Mouse (Mus musculus) erythroid progenitor cell, adult 5-6 weeks (primary cell): ENCODE data around the gene Ap1m1. TPM values are rescaled to one million over a fixed set of nuclear protein-coding genes. Genes with fewer than 3 reads are reported as not detected.

ENCODE experiments used
- ATAC-seq: replicated peaks from 2 replicates; pipeline ENCODE4 v1.8.0; 2016; ENCODE audit warnings: moderate number of reproducible peaks, mild to moderate bottlenecking, moderate TSS enrichment, inconsistent platforms; ENCODE audit not compliant: poor library complexity, low FRiP score, severe bottlenecking
- total RNA-seq, 2 experiments: library from RNA; stranded (forward) in 1 of 2; stranded (reverse) in 1 of 2; fragments of 150-400 nt in 1 of 2; fragments of 186-747, 209-891 nt in 1 of 2; gene quantifications; 2 replicates each; pipeline versions ENCODE4 v1.2.3 to v1.2.4; 2015 to 2017; ENCODE audit warnings: low replicate concordance in 2 of 2

The Ap1m1 gene
- total RNA-seq (2015; ENCODE audit: low replicate concordance), result 52.8 and 56.6 TPM in 2 replicates
- 27.6 and 47.7 TPM in 2 replicates for total RNA-seq (2017; ENCODE audit: low replicate concordance)

DNA sequence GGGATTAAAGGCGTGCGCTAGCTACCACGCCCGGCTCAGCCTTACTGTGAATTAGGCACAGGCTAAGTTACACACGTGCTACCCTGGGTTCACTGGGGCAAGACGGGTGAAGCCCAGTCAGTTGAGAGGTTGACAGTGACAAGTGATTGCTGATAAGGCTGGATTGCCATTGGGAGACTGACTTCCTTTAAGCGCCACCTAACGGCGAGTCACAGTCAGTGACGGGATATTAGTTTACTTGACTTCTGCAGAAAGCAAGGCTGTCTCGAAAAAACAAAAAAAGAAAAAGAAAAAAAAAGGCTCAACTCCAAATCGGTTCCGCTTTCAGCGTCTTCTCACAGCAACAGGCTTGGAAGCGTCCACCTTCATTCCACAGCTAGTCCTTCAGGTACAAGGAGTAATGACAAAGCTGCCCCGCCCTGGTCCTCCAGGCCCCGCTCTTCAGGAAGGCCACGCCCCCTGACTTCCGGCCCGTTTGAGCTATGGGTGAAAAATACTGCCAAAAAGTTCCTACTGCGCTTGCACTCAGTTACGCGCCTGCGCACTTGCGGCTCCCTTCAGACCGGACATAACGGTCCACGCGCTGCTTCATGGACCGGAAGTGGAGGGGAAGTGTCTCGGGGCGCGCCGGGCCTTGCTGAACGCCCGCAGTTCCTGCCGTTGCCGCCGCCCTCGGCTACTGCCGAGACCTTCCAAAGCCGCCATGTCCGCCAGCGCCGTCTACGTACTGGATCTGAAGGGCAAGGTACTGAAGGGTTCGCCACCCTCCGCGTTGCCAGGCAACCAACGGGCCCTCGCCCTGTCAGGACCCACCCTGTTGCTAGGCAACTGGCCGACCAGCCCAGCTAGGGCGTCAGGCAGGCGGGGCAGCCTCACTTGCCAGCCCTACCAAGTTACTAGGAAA, at the start of gene Ap1m1:
Gene Ap1m1 (plus strand): TSS at position 520 of the 904 bp plus-strand sequence.
- ATAC-seq, result peak; percentile 89

DNA sequence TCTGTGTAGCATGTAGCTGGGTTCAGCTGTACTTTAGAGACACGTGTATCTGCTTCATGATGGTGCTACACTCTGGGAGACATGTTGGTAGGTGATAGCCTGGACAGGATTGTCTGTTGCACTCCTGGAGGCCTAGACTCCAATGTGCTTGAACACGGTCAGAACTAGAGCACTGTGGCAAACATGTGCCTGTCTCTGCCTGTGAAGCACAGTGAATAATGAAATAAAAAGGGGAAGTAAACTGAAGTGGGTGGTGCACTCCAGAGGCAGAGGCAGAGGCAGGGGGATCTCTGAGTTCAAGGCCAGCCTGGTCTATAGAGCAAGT, 49.6 kb upstream of the Ap1m1 start:
- 0 out of 2 replicates have a peak, but pooled peaks have one; percentile 20 for ATAC-seq

- ATAC-seq, result no peak
Observed at GRCm38 (mm10) chr8:72192065-72192464, 47.8 kb upstream of the Ap1m1 start.

DNA sequence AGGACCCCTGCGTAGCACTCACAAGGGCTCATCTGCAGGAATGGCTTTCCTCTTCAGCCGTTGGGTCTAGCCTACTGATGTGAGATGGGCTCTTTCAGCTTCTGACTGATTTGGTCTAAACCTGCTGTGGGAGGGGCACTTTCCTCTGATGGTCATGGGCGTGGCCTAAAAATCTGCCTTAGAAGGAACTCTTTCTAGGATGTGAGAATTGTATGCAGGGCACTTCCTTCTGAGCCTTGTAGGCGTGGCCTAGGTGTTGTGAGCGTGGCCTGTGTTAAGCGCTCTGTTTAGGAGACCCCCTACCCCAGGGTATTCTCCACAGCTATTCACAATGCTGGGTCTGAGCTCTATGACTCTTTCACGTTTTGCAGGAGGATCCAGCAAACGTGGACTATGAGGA, 41.8 kb upstream of the Ap1m1 start:
- ATAC-seq, result 0 out of 2 replicates have a peak, but pooled peaks have one; percentile 31

DNA sequence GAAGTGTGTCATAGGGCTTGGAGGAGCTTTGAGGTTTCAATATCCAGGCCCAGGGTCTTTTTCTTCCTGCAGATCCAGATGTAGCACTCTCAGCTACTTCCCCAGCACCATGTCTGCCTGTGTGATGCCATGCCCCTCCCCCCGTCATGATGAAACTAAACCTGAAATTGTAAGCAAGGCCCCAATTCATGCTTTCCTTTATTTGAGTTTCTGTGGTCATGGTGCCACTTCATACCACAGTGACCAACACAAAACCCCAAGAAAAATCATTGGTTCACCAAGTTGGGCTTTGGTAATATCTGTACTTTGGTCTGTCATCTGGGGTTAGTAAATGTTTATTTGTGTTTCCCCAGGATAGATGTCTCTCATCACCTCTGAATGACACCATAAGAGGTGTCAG, 31.2 kb upstream of the Ap1m1 start:
- no peak for ATAC-seq

DNA sequence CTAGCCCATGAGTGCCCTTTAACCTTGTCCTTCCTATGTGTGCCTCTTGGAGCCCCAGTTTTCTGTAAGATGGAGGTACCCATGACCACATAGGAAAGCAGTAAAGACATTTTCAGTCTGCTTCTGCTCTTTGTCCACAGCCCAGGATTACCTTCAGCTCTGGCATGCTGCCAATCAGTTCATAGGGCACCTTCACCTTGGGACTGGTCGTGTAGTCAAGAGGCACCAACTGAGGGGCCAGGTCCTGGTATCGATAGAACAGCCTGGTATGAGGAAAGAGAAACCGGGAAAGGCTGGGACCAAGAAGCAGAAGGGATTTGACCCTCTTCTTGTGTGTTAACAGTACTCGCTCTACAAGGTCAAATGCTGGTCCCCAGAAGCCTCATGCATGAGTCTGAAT, 29.6 kb upstream of the Ap1m1 start:
- no peak for ATAC-seq

GRCm38 (mm10) chr8:72210710-72211109, 29.1 kb upstream of the Ap1m1 start:
- ATAC-seq, result no peak

- no peak for ATAC-seq
Observed at GRCm38 (mm10) chr8:72211846-72212245, 28.0 kb upstream of the Ap1m1 start.

DNA sequence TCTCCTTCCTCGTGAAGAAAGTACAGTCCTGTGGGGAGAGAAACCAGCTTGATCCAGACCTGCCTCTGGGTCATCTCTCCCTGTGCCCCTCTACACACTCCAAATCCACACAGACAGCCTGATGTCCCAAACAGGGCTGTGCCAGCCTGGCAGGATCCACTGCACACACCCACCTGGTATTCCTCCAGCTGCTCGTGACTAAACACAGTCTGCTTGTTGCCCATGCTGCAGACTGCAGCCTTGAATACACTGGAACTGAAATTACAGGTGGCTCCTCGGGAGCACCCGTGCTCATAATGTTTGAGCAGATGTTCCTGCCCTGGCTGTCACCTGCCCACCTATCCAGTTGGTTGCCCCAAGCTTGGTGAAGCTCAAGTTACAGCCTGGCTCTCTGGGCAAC, 27.1 kb upstream of the Ap1m1 start, which contains the start of gene Cib3:
Gene Cib3 (minus strand): TSS at position 87 of the 400 bp plus-strand sequence.
- ATAC-seq, result no peak

- ATAC-seq, result no peak
Observed at GRCm38 (mm10) chr8:72213536-72213935, 26.3 kb upstream of the Ap1m1 start, which contains the start of gene Gm11034. Gene Gm11034 (minus strand): TSS chr8:72213636.

GRCm38 (mm10) chr8:72215060-72215459, 24.8 kb upstream of the Ap1m1 start:
- ATAC-seq, result no peak

- ATAC-seq, result no peak
Observed at GRCm38 (mm10) chr8:72215871-72216270, 23.9 kb upstream of the Ap1m1 start.

DNA sequence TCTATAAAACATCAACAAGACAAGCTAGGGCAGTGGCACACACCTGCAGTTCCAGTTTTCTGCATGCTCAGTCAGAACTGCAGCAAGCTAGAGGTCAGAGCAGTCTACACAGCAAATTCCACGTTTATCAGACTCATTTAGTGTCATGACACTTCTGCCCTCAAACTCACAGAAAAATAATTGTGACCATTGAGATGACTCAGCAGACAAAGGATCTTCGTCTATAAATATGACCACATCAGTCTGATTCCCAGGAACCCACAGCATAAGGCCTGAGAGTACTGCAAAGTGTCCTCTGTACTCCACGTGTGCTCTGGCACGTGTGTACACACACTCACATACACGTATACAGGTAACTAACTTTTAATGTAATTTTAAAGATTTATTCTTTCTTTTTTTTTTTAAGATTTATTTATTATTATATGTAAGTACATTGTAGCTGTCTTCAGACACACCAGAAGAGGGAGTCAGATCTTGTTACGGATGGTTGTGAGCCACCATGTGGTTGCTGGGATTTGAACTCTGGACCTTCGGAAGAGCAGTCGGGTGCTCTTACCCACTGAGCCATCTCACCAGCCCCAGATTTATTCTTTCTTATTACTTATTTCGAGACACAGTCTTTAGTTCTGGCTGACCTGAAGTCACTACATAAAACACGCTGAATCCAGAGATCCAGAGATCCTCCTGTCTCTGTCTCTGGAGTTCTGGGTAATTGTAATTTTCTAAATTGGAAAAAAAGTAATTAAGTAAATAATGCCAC, 20.9 kb upstream of the Ap1m1 start:
- no peak for ATAC-seq

- ATAC-seq, result peak; percentile 98
Observed at GRCm38 (mm10) chr8:72219541-72220363, 20.1 kb upstream of the Ap1m1 start, which contains the start of gene Fam32a. Gene Fam32a (plus strand): TSS chr8:72219730.

GRCm38 (mm10) chr8:72220758-72221157, 19.1 kb upstream of the Ap1m1 start:
- ATAC-seq, result no peak

DNA sequence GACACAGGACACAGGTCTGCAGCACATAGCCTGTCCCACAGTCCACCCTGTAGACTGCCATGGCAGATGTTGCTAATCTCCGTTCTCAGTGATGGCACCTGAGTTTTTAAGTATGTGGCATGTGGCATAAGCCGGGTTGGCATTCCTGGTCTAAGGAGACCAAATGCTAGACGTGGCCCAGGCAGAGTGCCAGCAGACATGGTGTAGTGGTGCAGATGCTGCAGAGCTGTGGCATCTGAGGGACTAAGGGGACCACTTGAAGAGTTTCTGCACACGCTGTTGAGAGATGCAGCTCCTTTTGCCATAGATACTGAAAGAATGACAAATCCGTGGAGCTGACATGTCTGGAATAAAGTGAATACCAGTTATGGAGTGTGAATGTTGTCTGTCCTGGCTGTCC, 17.2 kb upstream of the Ap1m1 start:
- no peak for ATAC-seq

DNA sequence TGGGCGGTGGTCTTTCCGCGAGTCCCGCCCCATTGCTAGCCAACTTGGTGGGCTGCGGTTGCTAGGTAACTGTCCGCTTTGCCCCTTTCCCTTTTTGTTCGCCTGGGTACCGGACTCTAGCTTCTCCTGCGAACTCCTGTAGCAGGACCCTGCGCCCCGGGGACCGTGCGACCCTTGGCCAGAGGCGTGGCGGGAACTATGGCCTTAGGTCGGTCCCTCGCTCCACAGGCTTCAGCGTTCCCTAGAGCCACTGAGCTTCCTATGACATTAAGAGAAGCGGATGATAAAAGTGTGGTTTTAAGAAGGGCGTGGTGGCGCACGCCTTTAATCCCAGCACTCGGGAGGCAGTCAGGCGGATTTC, 565 bp downstream of the Ap1m1 start:
- ATAC-seq, result peak; percentile 37

DNA sequence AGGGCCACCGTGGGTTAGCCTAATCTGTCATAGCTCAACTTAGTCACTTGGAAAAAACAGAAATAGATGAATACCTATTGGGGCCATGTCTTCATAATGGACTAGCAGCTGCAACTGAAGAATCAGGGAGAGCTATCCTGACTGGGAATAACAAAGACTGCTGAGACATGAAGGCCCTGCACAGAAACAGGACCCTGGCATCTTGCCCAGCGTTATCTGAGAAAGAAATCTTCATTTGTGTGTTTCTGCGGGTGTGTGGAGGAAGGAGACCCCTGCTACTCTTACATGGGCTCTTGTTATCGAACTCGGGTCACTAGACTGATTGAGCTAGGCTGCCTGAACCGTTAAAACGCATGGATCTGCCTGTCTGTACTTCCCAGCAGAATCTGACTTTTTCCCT, 1.1 kb downstream of the Ap1m1 start:
- no peak for ATAC-seq

DNA sequence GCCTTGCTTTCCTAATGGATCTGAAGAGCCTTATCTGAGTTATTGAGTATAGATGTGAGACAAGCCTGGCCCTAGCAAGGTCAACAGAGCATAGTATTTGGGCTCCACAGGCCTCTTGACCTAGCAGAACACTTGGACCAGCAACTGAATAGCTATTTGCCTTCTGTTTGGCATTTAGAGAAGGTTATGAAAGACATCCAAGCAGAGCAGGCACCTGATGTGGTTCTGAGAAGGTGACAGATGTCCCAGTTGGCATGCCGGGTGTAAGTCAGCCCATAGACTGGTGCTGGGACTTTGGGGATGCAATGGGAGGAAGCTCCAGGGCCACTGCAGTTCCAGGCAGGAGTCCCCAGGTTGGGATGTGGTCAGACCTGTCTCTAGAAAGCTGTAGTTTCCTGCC, 2.4 kb downstream of the Ap1m1 start:
- ATAC-seq, result no peak

DNA sequence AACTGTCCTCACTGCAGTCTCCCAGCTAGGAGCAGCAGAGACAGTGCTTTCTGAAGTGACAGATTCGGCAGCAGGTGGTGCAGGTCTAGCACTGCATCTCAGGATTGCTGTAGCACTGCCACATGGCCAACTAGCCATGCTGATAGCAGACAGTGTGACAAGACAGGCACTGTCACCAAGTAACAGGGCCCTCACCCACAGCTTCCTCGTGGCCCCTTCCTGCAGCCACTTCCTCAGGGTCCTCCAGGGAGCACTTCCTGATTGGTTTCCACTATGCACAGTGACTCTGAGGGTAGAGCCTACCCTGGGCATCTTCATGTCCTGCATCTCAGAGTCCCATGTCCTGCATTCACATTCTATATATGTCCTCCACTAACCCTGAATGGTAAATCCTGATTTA, 4.8 kb downstream of the Ap1m1 start:
- no peak for ATAC-seq
